Mouse (Mus musculus) liver, postnatal 0 days (tissue): ENCODE results near the gene Dscam. TPM values are rescaled to one million over a fixed set of nuclear protein-coding genes. Genes with fewer than 3 reads are reported as not detected.

Experiments
- ATAC-seq: fragments of 200-750 bp; cut with Nextera tagmentation; 2 replicates; pipeline ENCODE4 v1.8.0; 2017; ENCODE audit warnings: mild to moderate bottlenecking, moderate library complexity
- DNase-seq: peaks from one replicate; pipeline ENCODE4 v3.0.0-alpha.2; 2016
- H3K27ac ChIP-seq: fragments of 300-500 bp; sonication (generic); 2 replicates; pipeline ENCODE4 v1.5.1; 2014; ENCODE audit warnings: antibody characterized with exemption, moderate library complexity, mild to moderate bottlenecking, low read depth
- H3K27me3 ChIP-seq: fragments of 300-500 bp; sonication (generic); 2 replicates; pipeline ENCODE4 v1.6.1; 2014; ENCODE audit warnings: low read length, control low read depth, mixed read lengths; ENCODE audit not compliant: insufficient read depth
- H3K36me3 ChIP-seq: fragments of 300-500 bp; sonication (generic); replicated peaks from 2 replicates; pipeline ENCODE4 v1.6.1; 2014; ENCODE audit warnings: mild to moderate bottlenecking, control low read depth, low read length, moderate library complexity, mixed read lengths; ENCODE audit not compliant: insufficient read depth
- H3K4me1 ChIP-seq: fragments of 300-500 bp; sonication (generic); 2 replicates; pipeline ENCODE4 v1.6.1; 2014; ENCODE audit warnings: antibody characterized with exemption, mild to moderate bottlenecking, control low read depth; ENCODE audit not compliant: insufficient read depth
- H3K4me2 ChIP-seq: fragments of 300-500 bp; sonication (generic); 2 replicates; pipeline ENCODE4 v1.6.1; 2014; ENCODE audit warnings: low read depth, mild to moderate bottlenecking, low read length, moderate library complexity, mixed read lengths
- H3K4me3 ChIP-seq: fragments of 300-500 bp; sonication (generic); 2 replicates; pipeline ENCODE4 v1.5.1; 2014; ENCODE audit warnings: low read depth, low read length
- H3K9ac ChIP-seq: fragments of 300-500 bp; sonication (generic); replicated peaks from 2 replicates; pipeline ENCODE4 v1.6.1; 2014; ENCODE audit warnings: mild to moderate bottlenecking, moderate library complexity
- H3K9me3 ChIP-seq: fragments of 300-500 bp; sonication (generic); 2 replicates; pipeline ENCODE4 v1.6.1; 2016; ENCODE audit warnings: mild to moderate bottlenecking, control low read depth, low read length, mixed read lengths
- CTCF ChIP-seq: sonication (generic); IDR thresholded peaks from 2 replicates; pipeline ENCODE4 v1.5.1; 2016; ENCODE audit warnings: antibody characterized with exemption, low read depth
- EP300 ChIP-seq: IDR thresholded peaks from 2 replicates; pipeline ENCODE4 v1.6.1; 2016; ENCODE audit warnings: antibody characterized with exemption, low read depth, mild to moderate bottlenecking
- WGBS: fragments of 180-500 bp; shearing (Covaris S2); extraction: QIAGEN DNeasy Blood & Tissue Kit; methylation state at CpG from one replicate; pipeline ENCODE4 v1.1.7; 2014; ENCODE audit not compliant: insufficient replicate concordance; 5-methylcytosine and 5-hydroxymethylcytosine counted together
- polyA plus RNA-seq: library from polyadenylated mRNA; unstranded; fragments of >200 nt; fragmentation: Nextera tagmentation; extraction: Ambion mirVana; gene quantifications from 2 replicates; pipeline ENCODE4 v1.2.1, GENCODE M21; 2015

Dscam gene
- polyA plus RNA-seq, 1 experiment from 2014 or later: not detected

DNA sequence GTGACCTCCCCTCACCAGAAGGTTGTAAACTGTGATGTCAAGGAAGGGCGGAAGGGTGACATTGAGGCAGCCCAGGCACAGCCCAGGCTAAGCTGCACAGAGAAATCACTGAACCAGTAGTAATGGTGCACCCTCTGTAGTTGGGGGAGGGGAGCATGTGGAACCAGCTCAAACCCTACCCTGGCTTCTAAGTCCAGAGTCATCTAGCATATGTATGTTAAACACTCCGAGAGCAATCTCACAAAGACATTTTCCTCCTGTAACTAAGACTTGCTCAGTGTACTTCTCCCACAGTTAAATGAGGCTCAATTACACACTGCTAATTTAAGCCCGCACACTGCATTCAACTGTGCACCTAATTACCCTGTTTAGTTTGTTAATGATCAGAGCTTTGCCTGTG is 324.4 kb downstream of the Dscam start:
- ATAC-seq (no peak), DNase-seq (no peak)
- H3K4me3 ChIP-seq: no peak overlapping the region
- no peaks in the 10 kb centered on the region for H3K27me3 ChIP-seq
- 76% methylated on average over 3 of the region's 3 CpGs for WGBS
- no peak for TF ChIP-seq EP300
- no peak for TF ChIP-seq CTCF
- no peaks in the 10 kb centered on the region for H3K36me3 ChIP-seq
- H3K4me1 ChIP-seq: no peaks in the 10 kb centered on the region
- H3K9me3 ChIP-seq: no peaks in the 10 kb centered on the region
- no peak overlapping the region for H3K4me2 ChIP-seq
- H3K27ac ChIP-seq: no peak overlapping the region
- H3K9ac ChIP-seq: no peak overlapping the region

DNA sequence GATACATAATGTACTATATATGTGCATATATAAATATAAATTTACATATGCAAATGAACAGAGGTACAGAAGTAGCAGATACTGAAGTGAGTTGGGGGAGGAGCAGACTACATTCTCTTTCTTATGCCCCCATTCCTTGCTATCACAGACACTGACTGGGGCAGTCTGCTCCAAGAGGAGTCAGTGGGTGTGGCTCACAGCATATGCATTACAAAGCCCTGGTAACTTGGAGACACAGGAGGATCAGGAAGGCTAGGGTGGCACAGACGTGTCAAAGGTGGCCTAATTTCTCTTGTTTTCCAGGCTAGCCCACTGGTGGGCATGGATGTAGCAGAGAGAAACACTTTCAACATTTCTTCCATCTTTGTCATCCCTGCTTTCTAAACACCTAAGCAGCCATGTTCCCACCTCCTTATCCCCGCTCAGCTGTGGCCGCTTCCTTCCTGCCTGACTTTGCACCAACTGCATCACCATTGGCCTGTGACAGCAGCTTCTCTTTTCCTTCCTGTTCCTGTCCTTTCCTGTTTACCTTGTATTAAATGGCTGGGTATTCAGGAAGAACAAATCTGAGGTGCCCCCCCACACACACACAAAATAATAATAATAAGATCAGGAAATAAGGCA is 325.0 kb downstream of the Dscam start:
- H3K36me3 ChIP-seq: no peaks in the 10 kb centered on the region
- H3K27me3 ChIP-seq: no peaks in the 10 kb centered on the region
- H3K27ac ChIP-seq: no peak overlapping the region
- no peaks in the 10 kb centered on the region for H3K4me1 ChIP-seq
- 67% methylated on average over 3 of the region's 3 CpGs for WGBS
- H3K4me3 ChIP-seq: no peak overlapping the region
- no peaks in the 10 kb centered on the region for H3K9me3 ChIP-seq
- H3K9ac ChIP-seq: no peak overlapping the region
- DNase-seq (no peak), ATAC-seq (no peak)
- no peak overlapping the region for H3K4me2 ChIP-seq
- no peak for TF ChIP-seq EP300
- TF ChIP-seq CTCF: no peak

DNA sequence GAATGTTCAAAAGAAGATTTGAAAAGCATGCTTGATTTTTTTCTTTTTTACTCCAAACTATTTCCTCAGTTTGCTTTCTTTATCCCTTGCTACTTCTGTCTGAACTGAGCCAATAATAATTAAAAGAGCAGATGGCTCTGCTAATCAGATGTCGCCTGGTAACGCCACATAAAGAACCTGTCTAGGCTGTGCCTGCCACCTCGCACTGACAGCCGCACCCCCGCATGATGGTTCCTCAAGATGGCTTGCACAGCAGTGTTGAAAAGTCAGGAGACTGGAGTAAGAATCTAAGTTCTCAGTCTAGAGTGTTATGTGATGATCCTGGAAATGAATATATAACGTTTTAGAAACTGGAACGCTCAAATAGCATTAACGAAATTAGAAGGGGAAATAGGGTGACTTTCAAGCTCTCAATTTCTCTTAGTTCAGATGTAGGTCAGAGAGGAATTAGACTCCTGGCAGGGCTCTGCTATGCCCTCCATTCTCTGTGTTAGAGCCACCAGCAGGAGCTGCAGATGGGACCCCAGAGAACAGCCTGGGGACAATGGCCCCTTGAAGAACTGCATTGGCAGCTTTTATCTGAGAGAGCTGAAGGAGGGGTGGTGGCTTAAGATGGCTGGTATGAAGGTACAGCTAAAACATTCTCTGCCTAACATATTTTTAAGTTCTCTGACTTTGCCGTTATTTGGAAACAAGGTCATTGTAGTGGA is 326.7 kb downstream of the Dscam start:
- DNase-seq (no peak), ATAC-seq (no peak)
- WGBS: 80% methylated on average over 9 of the region's 9 CpGs
- TF ChIP-seq CTCF (no peak), EP300 (no peak)
- Histone ChIP-seq H3K9ac (no peak overlapping the region), H3K27me3 (no peaks in the 10 kb centered on the region), H3K27ac (no peak overlapping the region), H3K4me3 (no peak overlapping the region), H3K36me3 (no peaks in the 10 kb centered on the region), H3K4me2 (no peak overlapping the region), H3K9me3 (no peaks in the 10 kb centered on the region), H3K4me1 (no peaks in the 10 kb centered on the region)

DNA sequence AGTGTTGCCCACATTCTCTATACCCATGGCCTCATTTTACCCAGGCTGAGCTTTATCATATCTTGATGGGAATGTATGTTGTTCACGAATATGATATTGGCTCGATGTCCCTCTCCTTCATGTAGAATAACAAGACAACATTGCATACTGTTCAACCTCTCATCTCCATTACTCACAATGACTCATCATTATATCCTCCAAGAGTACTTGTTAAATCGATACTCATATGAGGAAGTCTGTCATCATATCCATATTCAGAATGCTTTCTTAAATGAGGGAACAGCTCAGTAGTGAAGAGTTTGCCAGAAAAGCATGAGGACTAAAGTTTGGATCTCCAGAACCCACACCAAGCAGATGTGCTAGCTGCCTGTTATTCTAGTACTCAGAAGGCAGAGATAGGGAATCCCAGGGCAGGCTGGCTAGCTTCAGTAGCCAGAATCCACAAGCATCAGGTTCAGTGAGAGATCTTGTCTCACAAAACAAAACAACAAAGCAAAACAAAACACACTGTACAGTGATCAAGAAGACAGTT is 327.7 kb downstream of the Dscam start:
- Histone ChIP-seq H3K9me3 (no peaks in the 10 kb centered on the region), H3K27ac (no peak overlapping the region), H3K4me3 (no peak overlapping the region), H3K9ac (no peak overlapping the region), H3K27me3 (no peaks in the 10 kb centered on the region), H3K36me3 (no peaks in the 10 kb centered on the region), H3K4me2 (no peak overlapping the region), H3K4me1 (no peaks in the 10 kb centered on the region)
- ATAC-seq (no peak), DNase-seq (no peak)
- TF ChIP-seq EP300 (no peak), CTCF (no peak)
- whole genome bisulfite sequencing: 66% methylated on average over 3 of the region's 3 CpGs

DNA sequence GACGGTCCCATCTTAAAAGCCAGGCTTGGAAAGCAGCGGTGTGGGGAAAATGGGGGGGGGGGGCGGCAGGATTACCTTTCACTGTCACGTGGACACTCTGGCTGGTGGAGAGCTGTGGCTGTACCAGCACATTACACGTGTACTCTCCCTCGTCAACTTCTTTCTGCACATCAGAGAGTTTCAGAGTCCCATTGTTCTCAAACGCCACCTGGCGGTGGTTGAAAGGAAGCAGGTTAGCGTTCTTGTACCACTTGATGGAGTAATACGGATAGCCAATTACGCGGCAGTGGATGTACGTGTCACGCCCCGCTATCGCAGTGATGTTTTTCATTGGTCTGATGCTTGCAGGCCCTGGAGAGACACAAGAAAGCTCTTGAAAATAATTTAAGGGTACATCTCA is 350.9 kb downstream of the Dscam start:
- Histone ChIP-seq H3K27ac (no peak overlapping the region), H3K36me3 (no peaks in the 10 kb centered on the region), H3K9ac (no peak overlapping the region), H3K4me1 (no peaks in the 10 kb centered on the region), H3K27me3 (no peaks in the 10 kb centered on the region), H3K4me2 (no peak overlapping the region), H3K9me3 (no peaks in the 10 kb centered on the region), H3K4me3 (no peak overlapping the region)
- peak; percentile 89 for TF ChIP-seq CTCF
- TF ChIP-seq EP300: no peak
- WGBS: 17% methylated on average over 16 of the region's 16 CpGs
- peak; percentile 69 for ATAC-seq
- DNase-seq: peak; percentile 70

DNA sequence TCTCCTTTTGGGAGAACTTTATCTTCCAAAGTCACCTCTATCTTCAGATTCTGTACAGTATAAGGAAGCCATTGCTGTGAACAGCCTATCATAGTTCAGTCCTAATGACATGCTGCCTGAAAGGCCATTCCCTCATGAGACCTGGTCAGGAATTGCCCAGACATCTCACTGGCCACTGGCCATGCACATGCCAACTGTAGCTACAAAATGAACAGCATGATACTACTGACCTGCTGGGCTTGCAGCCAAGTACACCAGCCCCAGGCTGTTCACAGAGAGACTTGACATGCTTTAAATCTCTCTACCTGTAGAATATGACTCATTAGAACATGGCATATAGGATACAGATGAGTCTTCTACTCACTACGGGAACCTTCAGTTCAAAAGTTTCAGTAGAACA is 364.3 kb downstream of the Dscam start:
- DNase-seq (no peak), ATAC-seq (no peak)
- WGBS: 54% methylated on average over 1 of the region's 1 CpGs
- no peaks in the 10 kb centered on the region for H3K36me3 ChIP-seq
- H3K9me3 ChIP-seq: no peaks in the 10 kb centered on the region
- no peak overlapping the region for H3K4me2 ChIP-seq
- no peaks in the 10 kb centered on the region for H3K4me1 ChIP-seq
- H3K27ac ChIP-seq: no peak overlapping the region
- H3K9ac ChIP-seq: no peak overlapping the region
- no peaks in the 10 kb centered on the region for H3K27me3 ChIP-seq
- no peak overlapping the region for H3K4me3 ChIP-seq
- no peak for TF ChIP-seq CTCF
